8 mouse cellular contexts compared by ENCODE assay signal in the genomic region with DNA sequence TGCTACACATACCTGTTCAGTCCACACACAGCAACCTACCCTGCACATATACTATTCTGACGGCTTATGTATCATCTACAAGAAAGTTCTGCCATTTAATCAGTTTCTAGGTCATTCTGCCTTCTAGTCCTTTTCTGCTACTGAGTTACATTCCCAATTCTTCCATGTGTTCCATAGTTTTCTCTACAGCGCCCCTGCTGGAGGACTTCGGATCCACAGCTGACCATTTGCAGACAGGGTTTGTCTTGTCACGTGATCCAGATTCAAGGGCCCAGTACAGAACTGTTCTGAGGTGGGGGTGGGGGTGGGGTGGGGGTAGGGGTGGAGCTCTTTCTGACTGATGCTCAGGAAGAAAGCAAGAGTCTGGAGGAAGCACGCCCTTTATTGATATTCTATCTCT.
DNase-seq lines count a peak whose midpoint lies in the region; TF ChIP-seq lines count a peak whose summit lies in the region.

No protein-coding gene starts in this region.

- H3K36me3 ChIP-seq in CH12.LX (replicated peaks in 1 of 2; ENCODE audit: control insufficient read depth in 1 of 2, insufficient read depth in 1 of 2, low read length in 1 of 2), result peaks cover 5 to 40% of the 10 kb centered on the region in 2 experiments

- no peaks in the 10 kb centered on the region; the same call in 1 of the 2 replicates for H3K79me2 ChIP-seq in CH12.LX (replicated peaks; ENCODE audit: control insufficient read depth, extremely low read depth, insufficient read depth, poor library complexity, severe bottlenecking)

- H3K4me3 ChIP-seq in CH12.LX (replicated peaks in 1 of 3; ENCODE audit: low read depth in 2 of 3, low read length in 2 of 3, poor library complexity in 1 of 3), result peak overlapping the region; percentile 44 to 54 (median 48)

- intact Hi-C loops in gastrocnemius, postnatal 14 days (cut with DNase I; ENCODE audit: low total_unique reads), result no loop called here

- TF ChIP-seq POLR2A in CH12.LX (IDR thresholded peaks at IDR 0.05; ENCODE audit: low read depth, low read length), result no peak

- peak; percentile 23 for TF ChIP-seq RAD21 in CH12.LX (IDR thresholded peaks at IDR 0.05; ENCODE audit: low read depth, low read length)

- H3K4me1 ChIP-seq in CH12.LX (ENCODE audit: control insufficient read depth in 1 of 2, insufficient read depth in 2 of 2), result peaks cover 11 to 57% of the 10 kb centered on the region in 2 experiments

- dilution Hi-C loops in CH12.LX (cut with MboI; ENCODE audit: extremely low pct_ligation_motif_present, extremely low pct_unique_long_range_greater_than_20kb, low sequenced_read_pairs), result no loop called here

- no peak for TF ChIP-seq EP300 in CH12.LX (IDR thresholded peaks at IDR 0.05; ENCODE audit: low read length)

- peak overlapping the region; percentile 83; the same call in 1 of the 2 replicates for H3K27ac ChIP-seq in CH12.LX (ENCODE audit: insufficient read depth, low read depth)

- H3K9ac ChIP-seq in CH12.LX (ENCODE audit: insufficient read depth, low read depth), result peak overlapping the region; percentile 12; the same call in 1 of the 2 replicates

- in situ Hi-C loops in CH12.LX (cut with MboI; ENCODE audit: low pct_ligation_motif_present, low pct_unique_long_range_greater_than_20kb, low sequenced_read_pairs), result no loop called here

- peak; percentile 31 to 68; a peak in 2 of 4 replicates for TF ChIP-seq CTCF in CH12.LX (conservative IDR thresholded peaks at IDR 0.05 in 1 of 2, IDR thresholded peaks at IDR 0.05 in 1 of 2; ENCODE audit: low read depth in 2 of 2, low read length in 2 of 2)

- peaks cover 9% of the 10 kb centered on the region for H3K9me3 ChIP-seq in CH12.LX (replicated peaks; ENCODE audit: low read length)

- no peaks in the 10 kb centered on the region for H3K27me3 ChIP-seq in CH12.LX (replicated peaks)

- DNase-seq in gastrocnemius, postnatal 10 days, result peak; percentile 24
- no peak for DNase-seq in gastrocnemius, postnatal 14 days
- DNase-seq in CH12.LX (ENCODE audit: extremely low read depth), result peak; percentile 91
- DNase-seq in brain, adult 2 months (ENCODE audit: low read depth, low spot score), result peak; percentile 24
- DNase-seq in kidney, postnatal 25 days, result peak; percentile 40 to 52
- peak; percentile 72 for DNase-seq in retina, postnatal 1 day
- no peak for DNase-seq in layer of hippocampus, adult 9-10 months (ENCODE audit: low spot score)
- no peak for DNase-seq in layer of hippocampus, postnatal 36 days

- peak overlapping the region; percentile 92 for H3K4me2 ChIP-seq in CH12.LX (ENCODE audit: insufficient read depth, low read depth, poor library complexity, severe bottlenecking)

TF ChIP-seq in CH12.LX, 34 proteins besides CTCF, POLR2A, EP300 and RAD21:
- TF ChIP-seq JUN (IDR thresholded peaks at IDR 0.05; ENCODE audit: insufficient read depth, low read depth, low read length) (no peak), ZMIZ1 (IDR thresholded peaks at IDR 0.05; ENCODE audit: low read depth, low read length) (no peak), ELF1 (IDR thresholded peaks at IDR 0.05; ENCODE audit: low read depth, low read length) (no peak), CHD1 (IDR thresholded peaks at IDR 0.05; ENCODE audit: low read depth, low read length) (no peak), MYC (IDR thresholded peaks at IDR 0.05; ENCODE audit: low read depth, low read length) (peak; percentile 69; the same call in 1 of the 2 replicates), ZKSCAN1 (IDR thresholded peaks at IDR 0.05; ENCODE audit: borderline replicate concordance, low read depth, low read length) (no peak), JUND (conservative IDR thresholded peaks at IDR 0.05; ENCODE audit: low read depth, low read length) (no peak), BHLHE40 (IDR thresholded peaks at IDR 0.05; ENCODE audit: low read depth, low read length) (peak; percentile 74), MEF2A (IDR thresholded peaks at IDR 0.05; ENCODE audit: borderline replicate concordance, low read depth, low read length) (no peak), IRF4 (IDR thresholded peaks at IDR 0.05; ENCODE audit: low read depth, low read length) (no peak), MAZ (IDR thresholded peaks at IDR 0.05; ENCODE audit: low read depth, low read length) (no peak), PAX5 (IDR thresholded peaks at IDR 0.05; ENCODE audit: low read length) (no peak), POLR2AphosphoS2 (IDR thresholded peaks at IDR 0.05; ENCODE audit: low read depth, low read length) (no peak), SMC3 (IDR thresholded peaks at IDR 0.05; ENCODE audit: low read depth, low read length) (peak; percentile 10; the same call in 1 of the 2 replicates), KAT2A (IDR thresholded peaks at IDR 0.05; ENCODE audit: insufficient replicate concordance, low read length) (no peak), ZNF384 (IDR thresholded peaks at IDR 0.05; ENCODE audit: low read depth, low read length) (no peak), RCOR1 (conservative IDR thresholded peaks at IDR 0.05; ENCODE audit: low read depth, low read length) (no peak), MAFK (IDR thresholded peaks at IDR 0.05; ENCODE audit: insufficient replicate concordance, low read length) (no peak), TBP (conservative IDR thresholded peaks at IDR 0.05; ENCODE audit: low read depth, low read length) (no peak), HCFC1 (IDR thresholded peaks at IDR 0.05; ENCODE audit: low read depth, low read length) (no peak), E2F4 (IDR thresholded peaks at IDR 0.05; ENCODE audit: insufficient replicate concordance, low read depth, low read length) (no peak), CHD2 (IDR thresholded peaks at IDR 0.05; ENCODE audit: low read length) (no peak), NELFE (IDR thresholded peaks at IDR 0.05; ENCODE audit: low read depth, low read length) (no peak), NRF1 (IDR thresholded peaks at IDR 0.05; ENCODE audit: low read depth, low read length) (no peak), SIN3A (IDR thresholded peaks at IDR 0.05; ENCODE audit: low read length) (no peak), ZC3H11A (IDR thresholded peaks at IDR 0.05; ENCODE audit: low read depth, low read length) (no peak), UBTF (IDR thresholded peaks at IDR 0.05; ENCODE audit: low read depth, low read length) (no peak), GABPA (IDR thresholded peaks at IDR 0.05; ENCODE audit: insufficient replicate concordance, low read depth, low read length) (no peak), MAX (IDR thresholded peaks at IDR 0.05; ENCODE audit: low read length) (no peak; the same call in 1 of the 2 replicates), ETS1 (conservative IDR thresholded peaks at IDR 0.05; ENCODE audit: low read depth, low read length) (no peak), USF1 (IDR thresholded peaks at IDR 0.05; ENCODE audit: low read depth, low read length) (peak; percentile 79), TCF12 (IDR thresholded peaks at IDR 0.05; ENCODE audit: low read depth, low read length) (no peak), MXI1 (IDR thresholded peaks at IDR 0.05; ENCODE audit: low read depth, low read length) (no peak), USF2 (conservative IDR thresholded peaks at IDR 0.05; ENCODE audit: low read depth, low read length) (peak; percentile 79)

Comparison
In these comparisons a context has a peak if more than half of its experiments do, and no peak if none do; other contexts are left out.
1. DNase-seq: peak in gastrocnemius, postnatal 10 days (single experiment), CH12.LX (single experiment), brain, adult 2 months (single experiment), kidney, postnatal 25 days (2 of 2) and retina, postnatal 1 day (single experiment); none in gastrocnemius, postnatal 14 days (single experiment), layer of hippocampus, adult 9-10 months (single experiment) and layer of hippocampus, postnatal 36 days (0 of 2).